Mouse (Mus musculus): ENCODE measurements around the gene Kntc1.

DNA sequence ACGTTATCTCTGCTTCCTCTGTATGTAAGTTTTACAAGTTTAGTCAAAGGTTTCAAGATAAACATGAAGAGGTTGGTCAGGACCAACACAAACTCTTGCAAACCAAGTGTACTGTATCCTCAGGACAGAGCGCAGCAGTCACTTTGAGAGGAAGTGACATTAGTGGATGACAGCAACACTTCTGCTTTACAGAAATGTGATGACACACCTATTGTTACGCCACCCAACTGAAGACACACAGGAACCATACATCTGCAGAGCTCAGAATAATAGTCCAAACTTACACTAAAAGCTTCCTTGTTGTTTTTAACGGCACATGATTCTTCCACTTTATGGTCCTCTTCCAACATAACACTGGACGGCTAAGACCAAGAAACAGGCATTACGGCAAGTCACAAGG, 35.7 kb upstream of the Kntc1 start:
- TF ChIP-seq POLR2A (IDR thresholded peaks at IDR 0.05; ENCODE audit: low read depth, low read length): no peak
- no peak for TF ChIP-seq CTCF (IDR thresholded peaks at IDR 0.05; ENCODE audit: extremely low read depth, insufficient read length, insufficient replicate concordance, low read depth, low read length)
